Mouse (Mus musculus) right cerebral cortex, postnatal 25 days (tissue): ENCODE data around the gene Ap3d1.

Experiments used
- DNase-seq: peaks from one replicate; pipeline ENCODE4 v3.0.0; 2022

Ap3d1 gene

DNA sequence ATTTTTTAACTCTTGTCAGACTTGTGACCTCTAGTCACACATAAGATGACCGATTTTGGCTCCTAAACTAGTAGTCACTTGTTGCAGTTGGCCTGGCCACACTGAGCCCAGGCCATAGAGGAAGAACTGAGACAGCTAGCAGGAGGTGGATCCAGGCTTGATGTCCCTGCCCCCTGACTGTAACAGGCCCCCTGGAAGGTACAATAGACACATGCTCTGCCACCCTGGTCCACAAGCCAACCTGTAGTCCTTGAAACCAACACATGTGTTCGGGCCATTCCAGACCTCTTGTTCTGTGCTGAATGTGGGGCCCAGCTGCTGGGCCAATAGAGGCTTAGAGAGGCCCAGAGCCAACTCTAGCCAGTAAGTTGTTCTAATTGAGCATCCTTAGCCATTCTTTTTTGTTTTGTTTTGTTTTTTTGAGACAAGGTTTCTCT lies 61.8 kb downstream of the Ap3d1 start:
- no peak for DNase-seq

DNA sequence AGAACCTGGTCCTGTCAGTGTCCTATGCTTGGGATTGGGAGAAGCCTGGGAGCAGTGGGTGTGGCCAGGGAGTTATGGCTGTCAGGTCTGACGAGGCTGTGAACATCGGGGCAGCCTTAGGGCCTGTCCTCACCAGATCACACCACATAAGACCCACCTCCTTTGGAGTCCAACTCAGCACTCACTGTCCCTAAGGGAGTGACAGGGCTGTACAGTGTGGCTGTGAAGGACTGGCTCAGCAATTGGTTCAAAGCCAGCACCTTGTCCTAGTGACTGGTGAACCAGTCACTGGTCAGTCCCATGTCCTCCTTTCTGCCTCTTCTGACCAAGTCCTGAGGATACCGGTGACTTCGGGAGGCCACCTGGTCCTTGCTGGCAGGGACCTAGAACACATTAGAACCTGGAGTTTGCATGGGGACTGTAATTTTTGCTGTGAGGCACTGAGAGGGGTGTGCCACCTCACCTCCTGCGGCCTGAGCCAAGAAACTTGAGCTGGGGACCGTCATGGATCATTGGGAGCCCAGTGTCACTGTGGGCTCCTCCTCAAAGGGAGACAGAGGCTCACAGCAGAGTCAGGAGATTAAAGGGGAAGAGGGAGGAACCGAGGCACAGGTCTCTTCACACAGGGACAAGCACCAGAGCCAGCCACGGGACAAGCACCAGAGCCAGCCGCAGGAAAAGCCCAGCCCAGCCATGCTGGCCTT lies 62.4 kb downstream of the Ap3d1 start:
- DNase-seq = no peak

DNA sequence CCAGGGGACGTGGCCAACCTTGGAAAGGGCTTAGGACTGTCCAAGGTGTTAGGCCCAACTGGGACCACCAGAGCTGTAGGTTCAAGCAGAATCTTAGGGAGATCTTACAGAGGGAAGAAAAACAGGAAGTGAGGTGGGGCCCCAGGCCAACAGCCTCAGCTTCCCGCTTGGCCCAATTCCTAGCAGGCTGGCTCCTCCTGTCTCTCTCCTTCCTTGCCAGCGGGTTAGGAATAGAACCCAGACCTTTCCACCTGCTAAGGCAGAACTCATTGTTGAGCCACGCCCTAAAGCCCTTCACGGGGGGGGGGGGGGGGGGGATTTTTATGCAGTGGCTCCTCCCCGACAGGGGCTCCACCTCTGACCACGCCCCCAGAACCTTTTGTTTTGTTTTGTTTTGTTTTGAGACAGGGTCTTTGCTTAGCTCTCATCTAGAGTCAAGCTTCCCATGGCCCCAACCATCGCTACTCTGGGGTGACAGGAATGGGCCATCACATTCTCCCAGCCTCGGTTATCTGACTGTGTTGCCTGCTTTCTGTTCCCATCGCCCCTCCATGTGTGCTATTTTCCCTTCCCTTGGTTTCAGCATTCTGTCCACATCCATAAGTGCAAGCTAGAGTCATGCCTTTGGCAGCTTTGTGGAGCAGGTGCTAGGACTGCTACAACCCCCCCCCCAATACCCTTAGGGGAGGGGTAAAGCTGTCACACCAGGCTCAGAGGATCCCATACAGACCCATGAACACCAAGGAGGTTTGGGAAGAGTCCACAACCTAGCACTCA lies 63.3 kb downstream of the Ap3d1 start:
- DNase-seq = no peak

DNA sequence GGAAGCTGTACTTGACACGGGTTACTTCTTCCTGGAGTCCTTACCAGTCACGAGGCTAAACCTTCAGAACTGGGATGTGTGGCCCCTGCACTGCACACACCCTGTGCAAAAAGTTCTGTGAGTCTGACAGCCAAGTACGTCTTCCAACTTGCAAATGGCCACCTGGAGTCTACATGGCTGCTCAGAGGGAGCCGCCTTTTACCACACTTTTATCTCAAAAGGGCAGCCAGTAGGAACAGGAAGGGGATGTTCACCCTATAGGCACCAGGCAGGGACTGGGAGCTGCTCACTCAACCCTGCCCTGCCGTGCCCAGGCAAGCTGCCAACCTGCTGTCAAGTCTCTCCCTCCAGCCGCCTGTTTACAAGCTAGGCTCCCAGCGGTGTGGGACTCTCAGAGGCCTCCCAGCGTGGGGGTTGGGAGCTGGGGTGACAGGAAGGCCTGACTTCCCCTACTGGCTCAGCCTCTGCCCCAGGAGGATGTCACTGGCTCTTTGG lies 64.1 kb downstream of the Ap3d1 start, which contains the start of gene Mknk2:
Gene Mknk2 (minus strand): TSS at position 171 of the 495 bp plus-strand sequence.
- peak; percentile 75 for DNase-seq

DNA sequence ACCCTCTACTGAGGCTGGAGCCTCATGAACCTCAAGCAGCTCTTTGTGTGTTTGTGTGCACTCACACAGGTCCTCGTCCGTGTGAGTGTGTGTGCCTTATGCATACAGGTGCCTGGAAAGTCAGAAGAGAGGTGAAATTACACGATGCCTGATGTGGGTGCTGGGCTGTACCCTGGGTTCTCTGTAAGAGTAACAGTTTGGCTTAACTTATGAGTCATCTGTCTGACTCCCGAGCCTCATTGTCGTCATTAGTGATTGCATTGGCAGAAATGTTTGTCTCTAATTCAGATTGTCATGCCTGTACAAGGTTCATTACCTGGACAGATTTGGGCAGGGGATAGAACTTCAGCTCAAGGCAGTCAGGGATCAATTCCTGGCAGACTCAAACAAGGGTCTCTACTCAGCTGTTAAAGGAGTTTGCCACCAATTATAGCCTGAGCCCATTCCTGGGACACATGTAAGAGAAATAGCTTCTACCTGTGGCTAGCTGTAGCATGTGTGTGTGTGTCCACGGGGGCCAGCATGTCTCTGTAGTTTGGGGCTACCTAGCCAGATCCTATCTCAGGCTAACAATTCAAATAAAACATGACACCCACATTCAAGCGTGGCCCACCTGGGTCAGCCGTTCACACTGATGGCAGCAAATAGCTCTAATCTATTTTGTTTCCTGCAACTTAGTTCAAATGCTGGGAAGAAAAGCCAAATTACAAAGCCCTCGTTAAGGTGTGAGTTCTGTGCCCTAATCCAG lies 64.8 kb downstream of the Ap3d1 start:
- DNase-seq = no peak

DNA sequence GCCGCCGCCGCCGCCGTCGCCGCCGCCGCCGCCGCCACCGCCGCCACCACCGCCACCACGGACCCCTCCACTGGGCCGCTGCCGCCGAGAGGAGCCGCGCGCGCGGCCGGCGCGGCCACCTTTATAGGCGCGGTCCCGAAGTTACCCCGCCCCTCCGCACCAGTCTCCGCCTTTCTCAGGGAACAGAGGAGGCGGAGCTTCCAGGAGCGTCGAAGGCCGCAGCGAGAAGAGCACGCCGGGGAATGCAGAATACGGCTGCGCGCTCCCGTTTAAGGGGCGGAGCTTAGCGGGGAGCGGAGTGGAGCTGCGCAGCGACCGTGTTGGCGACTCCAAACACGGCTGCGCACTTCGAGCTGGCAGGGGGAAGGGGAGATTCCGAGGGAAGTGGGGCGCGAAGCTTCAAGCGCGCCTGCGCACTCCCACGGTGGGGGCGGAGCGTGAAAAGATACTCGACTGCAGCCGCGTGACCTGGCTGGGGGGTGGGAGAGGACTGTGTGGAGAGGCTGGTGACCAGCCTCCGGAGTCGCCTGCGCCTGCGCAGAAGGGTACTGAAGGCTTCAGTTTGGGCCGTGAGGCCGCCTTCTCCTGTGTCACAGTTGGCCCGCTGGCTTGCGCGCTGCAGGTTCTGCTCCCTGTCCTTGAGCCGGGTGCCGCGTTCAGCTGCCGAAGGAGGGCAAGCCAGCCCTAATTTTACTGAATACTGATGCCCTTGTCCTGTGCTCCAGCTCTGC lies 65.7 kb downstream of the Ap3d1 start:
- DNase-seq = peak; percentile 100

DNA sequence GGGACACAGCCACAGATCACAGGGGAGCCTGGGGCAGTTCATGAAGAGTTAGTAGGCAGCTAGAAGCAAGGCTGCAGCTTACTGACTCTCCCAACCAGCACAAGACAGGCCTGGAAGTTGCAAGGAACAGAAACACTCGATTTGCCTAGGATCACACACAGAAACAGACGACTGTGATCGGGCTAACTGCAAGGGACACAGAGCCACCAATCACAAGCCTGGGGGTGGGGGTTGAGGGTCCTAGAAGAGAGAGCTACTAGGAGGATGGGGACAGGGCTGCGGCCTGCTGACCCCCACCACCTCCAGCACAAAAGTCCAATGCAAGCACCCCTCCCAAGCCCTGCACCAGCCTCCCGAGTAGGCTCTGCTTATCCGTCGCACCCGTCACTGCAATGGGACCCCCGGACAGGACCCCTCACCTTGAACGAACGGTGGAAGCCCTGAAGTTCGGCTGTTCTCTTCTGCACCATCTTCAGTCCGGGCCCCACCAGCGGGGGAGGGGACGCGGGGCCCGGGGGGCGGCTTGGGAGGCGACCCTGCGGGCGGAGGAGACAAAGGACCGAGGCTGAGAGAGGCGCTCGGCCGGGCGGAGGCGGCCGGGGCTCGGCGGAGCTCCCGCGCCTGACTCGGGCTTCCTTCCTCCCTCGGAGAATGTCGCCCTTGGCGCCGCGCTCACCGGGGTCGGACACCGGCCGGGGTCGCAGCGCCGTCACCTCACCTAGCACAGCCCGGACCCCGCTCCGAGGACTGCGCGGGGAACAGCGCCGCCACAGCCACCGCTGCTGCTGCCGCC lies 66.5 kb downstream of the Ap3d1 start:
- peak; percentile 22 for DNase-seq

DNA sequence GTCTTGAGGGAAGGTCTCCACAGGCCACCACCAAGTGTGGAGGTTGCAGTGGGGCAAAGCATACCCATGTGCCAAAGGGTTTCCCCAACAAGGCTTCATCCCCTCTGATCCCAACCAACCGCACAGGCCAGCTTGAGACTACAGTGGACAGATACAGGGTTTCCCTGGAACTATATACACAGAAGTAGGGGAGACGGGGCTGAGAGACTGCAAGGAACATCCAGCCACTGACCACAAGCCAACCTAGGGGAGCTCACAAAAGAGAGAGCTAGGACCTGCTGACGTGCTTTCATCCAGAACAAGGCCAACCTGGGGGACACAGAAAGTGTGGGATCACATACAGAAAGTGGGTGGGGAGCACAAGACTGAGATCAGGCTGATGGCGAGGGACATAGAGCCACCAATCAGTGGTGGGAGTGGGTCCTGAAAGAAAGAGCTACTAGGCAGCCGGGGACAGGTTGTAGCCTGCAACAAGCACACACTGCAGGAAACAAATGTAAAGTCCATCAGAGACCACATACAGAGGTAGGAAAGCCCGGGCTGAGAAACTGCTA lies 67.1 kb downstream of the Ap3d1 start:
- no peak for DNase-seq

DNA sequence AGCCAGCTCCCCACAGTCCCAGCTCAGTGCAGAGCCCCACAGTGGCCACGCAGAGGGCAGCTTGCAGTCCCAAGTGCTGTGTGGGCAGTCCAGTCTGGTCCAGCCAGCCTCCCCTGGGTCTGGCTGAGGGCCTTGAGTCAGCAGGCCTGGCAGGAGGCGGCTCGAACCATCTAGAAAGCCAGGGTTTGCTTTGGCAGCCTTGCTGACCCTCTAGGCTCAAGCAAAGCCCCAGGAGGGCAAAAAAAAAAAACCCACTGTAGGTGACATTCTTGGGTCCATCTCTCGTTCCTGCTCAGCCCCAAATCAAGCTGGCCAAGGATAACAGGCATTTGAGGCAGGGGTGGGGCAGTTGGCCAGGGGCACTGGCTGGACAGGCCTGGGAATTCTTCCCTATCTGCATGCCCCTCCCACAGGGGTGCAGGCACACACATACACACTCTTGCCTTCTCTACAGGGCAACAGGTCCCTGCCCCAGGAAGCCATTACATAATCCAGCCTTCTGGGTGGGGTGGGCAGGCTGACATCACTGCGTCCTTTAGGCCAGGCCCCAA lies 67.8 kb downstream of the Ap3d1 start:
- DNase-seq = no peak

DNA sequence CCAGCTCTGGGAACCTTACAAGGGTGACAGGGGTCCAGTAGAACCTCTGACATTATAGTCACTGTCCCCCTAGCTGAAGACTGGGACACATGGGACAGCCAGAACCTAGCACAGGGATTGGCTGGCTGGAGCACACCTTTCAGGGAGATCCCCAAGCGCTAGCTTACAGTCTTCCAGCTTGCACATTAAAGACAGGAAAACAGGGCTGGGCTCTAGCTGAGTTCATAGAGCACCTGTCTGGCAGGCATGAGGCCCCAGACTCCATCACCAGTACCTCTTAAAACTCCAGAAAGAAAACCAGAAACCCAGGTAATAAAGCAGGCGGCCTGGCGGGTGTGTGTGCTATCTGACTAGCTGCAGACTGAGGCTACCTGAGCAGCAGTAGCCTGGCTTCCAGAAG lies 68.4 kb downstream of the Ap3d1 start:
- no peak for DNase-seq

DNA sequence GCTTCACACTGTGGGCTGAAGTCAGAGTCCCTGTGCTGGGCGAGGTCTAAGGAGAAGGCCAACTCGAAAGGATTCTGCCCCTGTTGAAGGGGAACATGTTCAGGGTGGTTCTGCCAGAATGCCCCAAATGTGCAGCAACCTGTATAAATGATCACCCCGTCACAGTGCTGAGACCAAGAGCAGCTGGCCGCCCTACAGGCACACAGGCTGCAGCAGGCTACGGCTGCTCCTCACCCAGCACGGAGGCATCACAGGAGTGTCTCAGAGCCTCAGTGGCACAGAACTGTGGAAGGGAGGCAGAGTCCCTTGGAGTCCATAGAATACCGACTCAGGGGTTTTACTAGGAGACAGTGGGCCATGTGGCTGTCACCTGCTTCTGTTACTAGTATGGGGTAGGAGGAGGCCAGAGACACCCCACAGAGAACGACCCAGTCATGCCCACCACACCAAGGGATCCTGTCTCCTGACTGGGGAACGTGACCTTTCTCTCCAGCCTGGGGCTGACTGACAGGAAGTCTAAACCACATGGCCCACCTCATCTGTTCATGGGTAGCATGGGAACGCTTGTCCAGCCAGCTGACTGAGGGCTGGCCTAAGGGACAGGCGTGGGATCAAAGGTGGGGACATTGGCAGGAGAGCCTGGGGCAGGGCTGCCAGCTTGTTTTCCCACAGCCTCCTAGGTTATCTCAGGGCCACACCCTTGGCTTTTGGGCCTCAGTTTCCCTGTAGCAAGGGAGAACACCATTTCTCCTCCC lies 70.0 kb downstream of the Ap3d1 start:
- no peak for DNase-seq

DNA sequence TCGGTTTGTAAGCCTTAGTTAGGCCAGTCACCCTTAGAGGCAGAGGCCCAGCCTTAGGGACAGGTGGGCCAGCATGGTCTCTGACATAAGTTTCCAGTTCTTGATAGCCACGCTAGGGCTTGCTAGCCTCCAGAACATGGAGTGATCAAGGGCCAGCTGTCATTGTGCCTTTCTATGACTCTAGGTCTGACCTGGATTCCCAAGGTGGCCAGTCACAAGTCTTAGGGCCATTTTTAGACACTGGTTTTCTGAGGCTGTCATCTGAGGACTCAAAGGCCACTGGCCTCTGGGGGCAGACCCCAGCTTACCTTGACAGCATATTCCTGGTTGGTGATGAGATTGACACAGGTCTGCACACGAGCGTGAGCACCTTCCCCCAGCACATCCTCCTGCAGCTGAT lies 70.8 kb downstream of the Ap3d1 start:
- DNase-seq = no peak

DNA sequence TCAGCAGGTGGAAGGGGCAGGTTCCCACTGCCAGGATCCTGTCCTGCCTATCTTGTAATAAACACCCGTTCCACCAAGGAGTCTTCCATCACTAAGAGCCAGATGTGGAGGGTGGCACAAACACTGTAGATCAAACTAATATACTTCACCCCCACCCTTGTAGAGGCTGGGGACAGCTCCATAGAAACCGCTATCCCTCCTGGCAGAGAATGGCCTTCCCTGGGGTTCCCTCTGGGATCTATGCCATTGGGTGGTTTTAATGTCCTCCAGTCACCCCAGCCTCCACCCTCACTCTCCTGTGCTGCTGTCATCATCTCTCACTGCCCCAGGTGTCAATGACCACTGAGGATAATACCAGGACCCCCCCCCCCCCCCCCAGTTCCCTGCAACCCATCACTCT lies 71.5 kb downstream of the Ap3d1 start:
- DNase-seq = no peak

DNA sequence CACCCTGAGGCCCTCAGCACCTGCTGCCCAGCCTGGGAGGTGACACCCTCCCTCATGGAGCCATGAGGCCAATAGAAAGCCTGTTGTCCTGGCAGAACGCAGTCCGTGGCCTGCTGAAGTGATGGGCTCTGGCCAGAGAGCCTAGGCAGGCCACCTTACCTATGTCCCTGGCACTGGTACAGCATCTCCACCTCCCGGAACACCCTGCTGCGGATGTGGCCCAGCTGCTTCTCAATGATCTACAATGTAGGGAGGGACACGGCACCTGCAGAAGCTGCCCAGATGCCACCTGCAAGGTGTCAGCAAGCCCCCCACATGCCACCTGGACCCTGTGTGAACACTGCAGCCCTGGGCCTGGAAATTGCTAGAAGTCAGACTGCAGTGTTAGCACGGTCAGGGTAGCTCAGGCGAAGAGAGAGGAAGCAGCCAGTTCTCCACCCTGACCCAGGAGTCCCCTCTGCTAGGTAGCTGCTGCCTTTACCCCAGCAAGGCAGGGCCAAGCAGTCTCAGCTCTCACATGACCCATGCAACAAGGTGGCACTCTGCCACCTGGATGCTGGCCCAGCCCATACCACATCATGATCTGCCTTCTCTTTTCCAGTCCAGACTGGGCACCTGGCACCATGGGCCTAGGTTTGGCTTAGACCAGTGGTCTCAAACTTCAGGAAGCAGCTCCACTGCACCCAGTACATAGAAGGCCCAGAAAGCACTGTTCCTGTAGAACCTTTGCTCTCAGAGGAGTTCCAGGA lies 72.2 kb downstream of the Ap3d1 start:
- DNase-seq = no peak

DNA sequence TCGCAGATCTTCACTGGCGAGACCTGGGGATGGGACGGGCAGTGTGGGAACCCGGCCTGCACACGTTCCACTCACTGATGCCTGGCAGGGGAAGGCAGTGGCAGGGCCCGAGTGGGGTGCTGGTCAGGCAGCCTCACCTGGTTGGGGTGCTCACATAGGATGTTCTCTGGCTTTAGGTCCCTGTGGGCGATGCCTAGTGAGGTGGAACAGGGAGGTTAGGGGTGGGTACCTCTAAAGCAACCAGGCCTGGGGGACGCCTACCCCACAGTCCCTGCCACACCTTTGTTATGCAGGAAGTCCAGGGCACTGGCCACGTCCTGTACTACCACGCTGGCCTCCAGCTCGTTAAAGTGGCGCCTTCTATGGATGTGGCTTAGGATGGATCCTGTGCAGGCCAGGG lies 73.0 kb downstream of the Ap3d1 start:
- no peak for DNase-seq

DNA sequence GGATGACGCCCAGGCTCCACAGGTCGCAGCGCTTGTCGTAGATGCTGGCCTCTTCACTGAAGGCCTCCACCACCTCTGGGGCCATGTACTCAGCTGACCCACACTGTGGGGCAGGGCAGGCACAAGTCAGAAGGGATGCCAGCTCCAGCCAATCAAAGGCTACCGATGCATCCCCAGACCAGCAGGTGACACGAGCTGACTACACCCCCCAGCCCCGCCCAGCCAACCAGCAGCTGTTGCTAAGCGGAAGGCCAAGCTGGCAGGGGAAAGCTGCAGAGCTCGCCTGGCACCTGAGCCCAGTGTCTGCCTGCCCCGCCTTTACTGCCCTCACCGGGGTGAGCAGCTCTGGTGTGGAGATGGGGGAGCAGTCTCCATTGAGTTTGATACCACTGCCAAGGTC lies 73.5 kb downstream of the Ap3d1 start:
- no peak for DNase-seq

DNA sequence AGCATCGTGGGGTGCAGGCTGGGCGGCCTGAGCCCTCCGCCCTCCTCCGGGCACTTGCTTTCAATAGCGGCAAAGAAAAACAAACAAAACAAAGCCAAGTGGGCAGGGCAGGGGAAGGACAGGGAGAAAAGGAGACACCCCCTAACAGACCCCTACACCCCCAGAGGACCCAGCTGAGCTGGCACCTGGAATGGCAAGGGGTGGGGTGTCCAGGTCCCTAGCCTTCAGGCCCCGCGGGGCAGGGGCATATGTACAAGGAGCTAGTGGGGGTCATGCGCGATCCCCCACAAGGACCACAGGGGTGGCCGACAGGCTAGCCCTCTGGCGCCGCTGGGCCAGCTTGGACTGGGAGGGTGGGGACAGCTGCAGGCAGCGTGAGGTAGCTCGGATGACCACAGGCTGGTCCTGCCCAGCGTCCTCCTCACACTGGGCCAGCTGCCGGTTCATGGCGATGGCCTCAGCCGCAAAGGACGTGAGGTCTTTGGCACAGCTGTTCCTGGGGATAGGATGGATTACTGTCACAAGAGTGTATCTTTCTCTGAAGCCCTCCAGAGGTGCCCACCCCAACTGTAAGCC lies 75.1 kb downstream of the Ap3d1 start:
- DNase-seq = no peak

DNA sequence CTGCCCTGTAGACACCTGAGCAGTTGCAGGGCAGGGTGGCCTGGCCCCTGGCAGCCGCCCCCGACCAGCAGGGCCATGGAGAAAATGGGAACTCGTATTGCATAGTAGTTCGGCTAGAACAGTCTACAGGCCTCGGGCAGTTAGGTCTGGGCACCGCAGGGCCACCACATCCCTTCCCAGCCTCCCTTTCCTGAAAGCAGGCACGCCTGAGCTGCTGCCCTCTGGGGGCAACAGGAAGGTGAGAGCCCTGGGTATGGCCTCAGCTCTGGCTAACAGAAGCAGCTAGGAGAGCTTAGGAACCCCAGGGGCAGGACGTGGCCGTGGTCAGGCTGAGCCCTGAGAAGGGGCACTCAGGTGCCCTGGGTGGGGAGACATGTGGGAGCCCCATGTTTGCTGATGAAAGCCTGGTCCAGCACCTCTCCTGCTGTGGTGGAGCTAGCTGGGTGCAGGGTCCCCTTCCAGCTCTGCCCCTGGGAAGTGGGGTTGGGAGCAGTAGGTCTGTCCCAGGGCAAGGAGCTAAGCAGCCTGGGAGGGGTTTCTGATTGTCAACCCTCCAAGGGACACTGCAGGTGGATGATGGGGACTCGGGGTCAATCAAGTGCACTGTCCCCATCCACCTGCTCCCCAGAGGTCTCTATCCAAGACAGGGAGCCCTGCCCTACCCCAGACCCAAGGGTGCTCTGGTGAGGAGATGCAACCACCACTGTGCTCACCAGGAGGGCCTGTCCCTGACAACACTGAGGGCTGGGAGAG lies 75.9 kb downstream of the Ap3d1 start:
- DNase-seq = no peak

DNA sequence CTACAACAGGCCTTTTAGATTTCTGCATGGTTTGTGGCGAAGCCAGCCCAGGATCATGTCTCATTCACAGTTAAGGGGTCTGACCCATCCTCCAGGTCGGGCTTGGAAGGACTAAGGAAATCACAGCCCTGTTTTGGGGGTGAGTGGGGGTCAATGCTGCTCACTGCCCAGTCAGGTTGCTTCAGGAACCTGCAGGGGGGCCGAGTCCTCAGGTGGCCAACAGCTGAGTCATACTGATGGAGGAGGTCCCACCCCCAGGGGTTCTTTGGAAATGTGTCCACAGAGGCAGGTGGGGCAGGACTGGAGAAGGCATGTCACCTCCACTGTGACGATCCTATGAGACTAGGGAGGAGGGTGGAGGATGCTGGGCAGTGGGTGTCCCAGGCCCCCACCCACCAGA lies 76.6 kb downstream of the Ap3d1 start:
- no peak for DNase-seq
